ENCODE assay signal across 8 mouse cellular contexts in genomic region chr1:33670164-33670616, GRCm38 (mm10). TPM values are rescaled to one million over a fixed set of nuclear protein-coding genes. Genes with fewer than 3 reads are reported as not detected.
DNase-seq lines count a peak whose midpoint lies in the region; ATAC-seq lines count a peak whose summit lies in the region.

No protein-coding gene starts in this region.

- peak; percentile 60 for DNase-seq in layer of hippocampus, adult 11-12 months (ENCODE audit: low spot score)
- no peak for DNase-seq in layer of hippocampus, adult 9-10 months (ENCODE audit: low spot score)
- peak; percentile 89 for DNase-seq in embryo, embryonic 11 days
- peak; percentile 97 for DNase-seq in heart, adult 11 months
- peak; percentile 39 for DNase-seq in kidney, adult 11 months
- DNase-seq in limb, embryonic 11.5 days (ENCODE audit: low spot score): peak; percentile 80
- DNase-seq in skeletal muscle tissue, adult 2 months (ENCODE audit: low read depth, low spot score): peak; percentile 39

- peak overlapping the region; percentile 58 for H3K4me3 ChIP-seq in limb, embryonic 11.5 days (ENCODE audit: low read depth, low read length)
- peak overlapping the region; percentile 56 for H3K4me3 ChIP-seq in midbrain, embryonic 12.5 days

- no peaks in the 10 kb centered on the region for H3K27me3 ChIP-seq in limb, embryonic 11.5 days (ENCODE audit: control insufficient read depth, insufficient read depth, low read length)
- no peaks in the 10 kb centered on the region for H3K27me3 ChIP-seq in midbrain, embryonic 12.5 days

- H3K4me1 ChIP-seq in limb, embryonic 11.5 days (ENCODE audit: control insufficient read depth, insufficient read depth, low read length): no peaks in the 10 kb centered on the region
- H3K4me1 ChIP-seq in midbrain, embryonic 12.5 days: peaks cover 12% of the 10 kb centered on the region

- H3K27ac ChIP-seq in limb, embryonic 11.5 days (replicated peaks; ENCODE audit: low read depth, low read length): no peak overlapping the region; the same call in 1 of the 2 replicates
- H3K27ac ChIP-seq in midbrain, embryonic 12.5 days (replicated peaks): peak overlapping the region; percentile 85

- H3K9me3 ChIP-seq in limb, embryonic 11.5 days (ENCODE audit: control insufficient read depth, low read length): no peaks in the 10 kb centered on the region
- H3K9me3 ChIP-seq in midbrain, embryonic 12.5 days: no peaks in the 10 kb centered on the region

- H3K36me3 ChIP-seq in limb, embryonic 11.5 days (ENCODE audit: control insufficient read depth, insufficient read depth, low read length): peaks cover 2% of the 10 kb centered on the region; the same call in 1 of the 2 replicates
- peaks cover 15% of the 10 kb centered on the region; the same call in 1 of the 2 replicates for H3K36me3 ChIP-seq in midbrain, embryonic 12.5 days

- peak overlapping the region; percentile 64 for H3K9ac ChIP-seq in limb, embryonic 11.5 days (ENCODE audit: low read length)
- H3K9ac ChIP-seq in midbrain, embryonic 12.5 days (replicated peaks): peak overlapping the region; percentile 68

- peak; percentile 64 for ATAC-seq in limb, embryonic 11.5 days (ENCODE audit: insufficient number of reproducible peaks, low FRiP score, low TSS enrichment, low read depth)
- peak; percentile 74 for ATAC-seq in midbrain, embryonic 12.5 days (ENCODE audit: low FRiP score, low read depth)

- peak overlapping the region; percentile 76 for H3K4me2 ChIP-seq in limb, embryonic 11.5 days (ENCODE audit: low read depth, severe bottlenecking)
- H3K4me2 ChIP-seq in midbrain, embryonic 12.5 days (replicated peaks): peak overlapping the region; percentile 69

- WGBS in limb, embryonic 11.5 days: under 1% methylated on average over 37 of the region's 37 CpGs
- WGBS in midbrain, embryonic 12.5 days: under 1% methylated on average over 37 of the region's 37 CpGs

RNA-seq across cellular contexts. Expression of gene Prim2, which starts 0.6 kb away (rescaled TPM):
- 50.5 and 52.2 TPM in 2 replicates for polyA plus RNA-seq in limb, embryonic 11.5 days (2014; fragmentation: Nextera tagmentation; extraction: Ambion mirVana)
- 40.3 and 40.5 TPM in 2 replicates for polyA plus RNA-seq in midbrain, embryonic 12.5 days (2016; fragmentation: Nextera tagmentation; extraction: Ambion mirVana)

RNA-seq across cellular contexts. Expression of gene Rab23, which starts 49.5 kb away (rescaled TPM):
- polyA plus RNA-seq in limb, embryonic 11.5 days (2014; fragmentation: Nextera tagmentation; extraction: Ambion mirVana): 27.1 and 35.6 TPM in 2 replicates
- polyA plus RNA-seq in midbrain, embryonic 12.5 days (2016; fragmentation: Nextera tagmentation; extraction: Ambion mirVana): 29.3 and 32.2 TPM in 2 replicates
